Mouse (Mus musculus): ENCODE data around the gene Fastkd1. TPM values are rescaled to one million over a fixed set of nuclear protein-coding genes. Genes with fewer than 3 reads are reported as not detected.

The Fastkd1 gene
- polyA plus RNA-seq, 1 experiment from 2014 or later: 3.4 TPM

Other genes with a start within 250 kb of the Fastkd1 start
- gene Lrp2, start 127.5 kb downstream of the Fastkd1 start, polyA plus RNA-seq (2015; fragmentation: Nextera tagmentation; extraction: Ambion mirVana): 0.05 and 0.12 TPM in 2 replicates
- 2.8 and 3.5 TPM in 2 replicates for gene Bbs5, start 66.3 kb downstream of the Fastkd1 start, polyA plus RNA-seq (2015; fragmentation: Nextera tagmentation; extraction: Ambion mirVana)
- 0.66 and 1.5 TPM in 2 replicates for gene Klhl41, start 43.4 kb downstream of the Fastkd1 start, polyA plus RNA-seq (2015; fragmentation: Nextera tagmentation; extraction: Ambion mirVana)
- 48.2 and 51.8 TPM in 2 replicates for gene Ppig, start 9.0 kb upstream of the Fastkd1 start, polyA plus RNA-seq (2015; fragmentation: Nextera tagmentation; extraction: Ambion mirVana)
- gene Ccdc173, start 76.1 kb upstream of the Fastkd1 start, polyA plus RNA-seq (2015; fragmentation: Nextera tagmentation; extraction: Ambion mirVana): 0.14 and 0.16 TPM in 2 replicates
- 11.1 and 11.4 TPM in 2 replicates for gene Phospho2, start 76.1 kb upstream of the Fastkd1 start, polyA plus RNA-seq (2015; fragmentation: Nextera tagmentation; extraction: Ambion mirVana)
- 18.1 and 19.4 TPM in 2 replicates for gene Klhl23, start 108.4 kb upstream of the Fastkd1 start, polyA plus RNA-seq (2015; fragmentation: Nextera tagmentation; extraction: Ambion mirVana)
- gene Ssb, start 148.0 kb upstream of the Fastkd1 start, polyA plus RNA-seq (2015; fragmentation: Nextera tagmentation; extraction: Ambion mirVana): 108 and 133 TPM in 2 replicates
- gene Mettl5, start 172.1 kb upstream of the Fastkd1 start, polyA plus RNA-seq (2015; fragmentation: Nextera tagmentation; extraction: Ambion mirVana): 24.1 and 29.1 TPM in 2 replicates
- gene Ubr3, start 183.7 kb upstream of the Fastkd1 start, polyA plus RNA-seq (2015; fragmentation: Nextera tagmentation; extraction: Ambion mirVana): 5.5 and 5.6 TPM in 2 replicates

All from liver, embryonic 15.5 days (tissue).